Mouse (Mus musculus) layer of hippocampus, adult 9-11 months (tissue): ENCODE measurements around the gene Lrig2.

Experiments used
- DNase-seq: peaks from one replicate; pipeline ENCODE4 v3.0.0; 2022

Lrig2 gene

GRCm38 (mm10) chr3:104359225-104360135 lies 152.2 kb downstream of the Lrig2 start:
- DNase-seq, result peak; percentile 23

- DNase-seq, result no peak
Measured at GRCm38 (mm10) chr3:104358747-104359146, 153.0 kb downstream of the Lrig2 start.

- DNase-seq, result no peak
Measured at GRCm38 (mm10) chr3:104356106-104356505, 155.6 kb downstream of the Lrig2 start.

- DNase-seq, result no peak
Measured at GRCm38 (mm10) chr3:104353884-104354283, 157.8 kb downstream of the Lrig2 start.

GRCm38 (mm10) chr3:104352358-104353060 lies 159.2 kb downstream of the Lrig2 start:
- no peak for DNase-seq

- no peak for DNase-seq
Measured at GRCm38 (mm10) chr3:104350253-104350945, 161.3 kb downstream of the Lrig2 start.

- DNase-seq, result no peak
Measured at GRCm38 (mm10) chr3:104349847-104350228, 161.9 kb downstream of the Lrig2 start.

GRCm38 (mm10) chr3:104349203-104349846 lies 162.4 kb downstream of the Lrig2 start:
- DNase-seq, result no peak
